Mouse (Mus musculus) erythroblast, adult 5-6 weeks (primary cell): ENCODE results near the gene Arfip1. TPM values are rescaled to one million over a fixed set of nuclear protein-coding genes. Genes with fewer than 3 reads are reported as not detected.
A peak's percentile ranks its signal among the peaks of the same experiment; 100 is the strongest.

Source experiments
- ATAC-seq: replicated peaks from 2 replicates; pipeline ENCODE4 v1.8.0; 2016; ENCODE audit warnings: moderate number of reproducible peaks, mild to moderate bottlenecking, moderate TSS enrichment, inconsistent platforms; ENCODE audit not compliant: poor library complexity, low FRiP score, severe bottlenecking
- total RNA-seq, 2 experiments: library from RNA; stranded (forward) in 1 of 2; stranded (reverse) in 1 of 2; fragments of 150-400 nt in 1 of 2; fragments of 200-764, 138-1000 nt in 1 of 2; gene quantifications; 2 replicates each; pipeline versions ENCODE4 v1.2.3 to v1.2.4; 2015 to 2017; ENCODE audit warnings: low replicate concordance in 2 of 2

The Arfip1 gene
- total RNA-seq, 2 experiments from 2014 or later, result 7.4 to 12.9 TPM

DNA sequence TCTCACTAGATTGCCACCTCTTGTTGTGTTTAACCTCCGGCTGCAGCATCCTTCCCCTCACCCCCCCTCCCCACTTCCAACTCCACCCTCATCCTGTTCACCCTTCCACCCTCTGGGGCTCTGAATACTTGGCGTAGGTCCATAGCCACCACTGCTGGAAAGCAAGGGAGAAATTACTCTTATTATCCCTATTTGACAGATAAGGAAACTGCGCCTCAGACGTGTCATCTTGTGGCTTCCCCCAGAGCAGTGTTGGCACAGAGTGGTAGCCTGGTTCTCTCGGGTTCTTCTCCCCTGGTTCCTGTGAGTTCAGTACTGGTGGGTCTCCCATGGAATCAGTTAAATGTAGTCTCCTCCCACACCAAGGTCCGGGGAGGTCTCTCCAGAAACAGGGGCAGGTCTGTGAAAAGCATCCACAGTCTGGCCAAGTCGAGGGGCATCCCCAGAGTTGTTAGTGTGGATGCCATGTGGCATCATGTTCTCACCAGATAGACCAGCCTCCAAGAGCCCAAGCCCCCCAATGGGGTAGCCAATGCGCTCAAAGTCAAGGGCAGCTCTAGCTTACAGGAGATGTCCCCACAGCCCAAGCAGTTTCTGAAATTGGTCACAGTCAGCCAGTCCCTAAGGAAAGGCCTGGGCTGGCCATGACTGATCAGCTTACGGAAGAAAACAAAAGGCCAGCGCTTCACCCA lies 114.9 kb downstream of the Arfip1 start:
- ATAC-seq, result no peak

DNA sequence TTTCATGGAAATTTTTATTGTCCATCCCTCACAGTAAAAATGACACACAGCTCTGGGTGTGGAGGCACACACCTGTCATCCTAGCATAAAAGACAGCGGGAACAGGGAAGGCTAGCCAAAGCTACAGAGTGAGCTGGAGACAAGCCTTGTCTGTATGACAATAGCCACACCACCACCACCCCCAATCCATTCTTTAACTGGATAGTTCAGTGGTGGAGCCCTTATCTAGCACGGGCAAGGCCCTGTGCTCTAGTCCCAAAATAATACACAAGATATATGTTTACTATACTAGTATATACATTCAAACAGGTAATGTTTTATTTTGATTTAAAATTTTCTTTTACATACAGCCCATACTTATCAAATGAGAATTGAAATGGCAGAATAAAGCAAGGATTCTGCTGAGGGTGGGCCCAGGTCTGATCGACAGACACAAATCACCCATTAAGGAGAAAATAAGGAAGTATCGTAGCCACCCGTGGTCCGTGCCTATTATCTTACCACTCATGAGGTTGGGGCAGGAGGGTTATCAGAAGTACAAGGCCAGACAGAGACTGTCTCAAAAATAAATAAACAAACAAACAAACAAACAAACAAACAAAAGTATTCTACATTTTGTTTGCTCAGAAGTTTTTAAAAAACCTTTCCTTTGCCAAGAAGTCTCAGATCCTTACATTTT lies 116.5 kb downstream of the Arfip1 start:
- no peak for ATAC-seq

DNA sequence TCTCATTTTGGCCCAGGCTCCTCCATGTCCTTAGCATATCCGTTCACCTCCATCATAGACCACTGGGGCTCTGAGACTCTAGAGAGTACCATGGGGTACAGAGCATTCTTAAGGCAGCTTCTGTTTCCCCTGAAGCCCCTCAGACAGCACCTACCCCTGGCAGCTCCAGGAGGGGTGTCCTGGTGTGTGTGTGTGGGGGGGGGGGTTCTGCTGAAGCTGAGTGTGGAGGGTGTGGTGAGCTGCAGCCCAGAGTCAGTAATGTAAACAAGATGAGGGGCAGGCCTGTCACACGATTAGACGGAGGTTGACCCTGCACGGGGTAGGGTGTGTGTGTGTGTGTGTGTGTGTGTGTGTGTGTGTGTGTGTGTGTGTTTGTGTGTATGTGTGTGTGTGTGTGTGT lies 120.7 kb downstream of the Arfip1 start:
- ATAC-seq, result peak; percentile 58

DNA sequence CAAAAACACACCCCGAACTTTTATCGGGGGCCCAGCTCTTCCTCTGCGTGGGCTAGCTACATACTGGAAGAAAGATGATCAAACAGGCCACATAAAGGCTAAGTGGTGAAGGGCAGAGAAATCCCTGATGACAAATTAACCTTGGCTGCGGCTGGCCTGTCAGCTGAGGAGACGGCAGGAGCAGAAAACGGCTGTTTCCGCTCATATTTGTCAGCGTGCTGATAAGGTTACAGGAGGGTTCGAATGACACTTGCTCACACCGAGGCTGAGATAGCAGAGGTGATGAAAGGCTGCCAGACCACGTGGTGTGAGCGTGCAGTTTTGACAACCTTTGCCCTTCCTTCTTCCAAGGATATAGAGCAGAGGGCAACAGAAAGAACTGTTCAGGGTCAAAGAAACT lies 121.5 kb downstream of the Arfip1 start:
- ATAC-seq, result peak; percentile 80

DNA sequence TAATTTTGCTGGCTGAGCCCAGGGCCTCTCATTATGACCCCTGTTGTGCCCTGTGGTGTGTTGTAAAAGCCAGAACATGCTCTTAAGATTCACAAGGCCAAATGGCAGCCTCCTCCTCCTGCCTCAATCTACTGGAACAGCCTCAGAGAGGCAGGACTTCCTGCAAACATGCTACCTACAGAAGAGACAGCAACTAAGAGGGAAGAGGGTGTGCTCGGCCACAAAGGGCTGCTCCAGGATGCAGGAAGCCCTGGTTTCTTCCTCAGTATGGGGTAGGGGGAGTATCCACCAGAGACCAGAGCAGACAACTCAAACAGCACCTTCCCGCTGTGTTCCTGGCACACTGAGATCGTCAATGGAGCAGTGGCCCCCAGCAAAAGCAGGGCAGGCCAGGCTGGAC lies 121.9 kb downstream of the Arfip1 start:
- ATAC-seq, result no peak

DNA sequence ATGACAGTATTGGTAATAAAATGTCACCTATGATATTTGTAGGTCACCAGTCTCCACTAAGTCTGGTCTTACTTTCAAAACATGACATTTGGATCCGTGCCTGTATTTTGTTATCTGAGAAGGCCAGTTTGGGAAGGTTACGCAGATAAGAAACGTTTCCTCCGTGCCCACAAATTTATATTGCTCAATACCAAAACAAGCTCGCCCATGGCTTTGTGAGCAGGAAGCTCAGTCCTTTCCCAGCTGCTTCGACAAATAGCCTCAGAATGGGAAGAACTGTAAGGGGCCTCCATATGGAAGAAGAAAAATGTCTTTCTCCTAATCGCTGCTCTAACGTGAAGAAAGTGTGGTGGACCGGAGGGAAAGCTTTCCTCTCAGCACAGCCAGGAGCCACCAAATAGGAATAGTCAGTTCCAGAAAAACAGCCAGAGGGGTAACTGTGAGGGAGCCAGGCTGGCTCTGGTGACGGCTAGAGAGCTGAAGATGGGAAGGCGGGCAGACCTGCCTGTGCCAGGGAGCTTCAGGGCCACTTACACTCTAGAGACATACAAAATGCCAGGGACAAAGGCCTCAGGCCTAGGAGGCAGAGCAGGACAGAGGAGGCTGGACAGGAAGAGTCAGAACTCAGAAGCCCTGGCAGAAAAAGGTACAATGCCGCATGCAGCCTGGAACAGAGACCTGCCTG lies 126.5 kb downstream of the Arfip1 start:
- peak; percentile 78 for ATAC-seq

DNA sequence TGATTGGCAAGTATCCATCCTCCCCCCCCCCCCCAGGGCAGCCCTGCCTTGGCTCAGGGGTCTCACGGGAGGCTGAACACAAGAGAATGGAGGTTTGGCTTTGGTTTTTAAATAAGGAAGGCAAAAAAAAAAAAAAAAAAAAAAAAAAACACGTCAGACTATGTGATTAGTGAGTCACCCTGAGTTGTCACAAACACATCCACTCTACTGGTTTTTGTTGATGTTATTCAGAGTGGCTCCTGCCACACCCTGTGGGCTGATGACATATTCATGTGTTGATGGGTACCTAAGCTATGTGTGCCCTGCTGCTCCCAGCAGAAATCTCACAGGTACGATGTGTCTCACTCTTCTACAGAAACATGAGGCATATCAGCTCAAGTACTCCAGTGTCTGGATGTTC lies 131.8 kb downstream of the Arfip1 start:
- peak; percentile 48 for ATAC-seq

DNA sequence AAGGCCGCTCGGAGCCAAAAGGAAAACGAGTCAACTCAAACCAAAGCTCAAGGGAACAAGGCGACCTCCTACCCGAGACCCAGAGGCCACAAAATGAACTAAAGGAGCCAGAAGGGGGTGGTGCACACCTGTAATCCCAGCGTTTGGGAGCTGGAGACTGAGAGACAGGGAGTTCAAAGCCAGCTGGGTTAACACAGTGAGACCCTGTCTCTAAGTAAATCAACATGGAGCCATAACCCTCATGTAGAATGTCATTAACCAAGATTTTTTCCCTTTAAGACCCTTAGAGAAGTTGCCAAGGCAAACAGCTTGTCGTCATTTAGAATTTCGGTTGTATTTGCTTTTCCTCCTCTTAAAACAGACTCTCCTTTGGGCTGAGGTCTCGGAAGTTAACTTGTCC lies 133.4 kb downstream of the Arfip1 start:
- no peak for ATAC-seq

DNA sequence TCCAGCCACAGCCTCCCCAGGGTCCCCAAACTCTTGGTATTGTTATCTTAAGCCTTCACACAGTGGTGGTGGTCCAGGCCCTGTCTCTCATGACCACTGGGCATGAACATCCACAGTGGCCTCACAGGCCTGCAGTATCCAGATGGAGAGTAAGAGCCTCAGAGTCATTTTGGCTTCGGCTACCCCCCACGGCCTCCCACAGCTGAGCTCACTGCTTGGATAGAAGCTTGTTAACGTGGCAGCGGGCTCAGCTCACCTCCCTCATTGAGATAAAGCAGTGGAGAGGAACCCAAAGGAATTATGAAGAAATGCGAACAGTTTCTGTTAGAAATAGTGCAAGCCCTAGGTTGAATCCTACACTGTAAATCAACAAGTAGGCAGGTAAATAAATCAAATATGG lies 134.6 kb downstream of the Arfip1 start:
- no peak for ATAC-seq

Other genes starting within 250 kb of the Arfip1 start
- 1,003 and 1,359 TPM in 2 replicates for gene Fhdc1, start 102.2 kb downstream of the Arfip1 start, total RNA-seq (2015; ENCODE audit: low replicate concordance)
- 527 and 596 TPM in 2 replicates for gene Fhdc1, start 102.2 kb downstream of the Arfip1 start, total RNA-seq (2017; ENCODE audit: low replicate concordance)
- gene Tigd4, start 10.9 kb upstream of the Arfip1 start, total RNA-seq (2015; ENCODE audit: low replicate concordance), result not detected in 2 replicates
- not detected in 2 replicates for gene Tigd4, start 10.9 kb upstream of the Arfip1 start, total RNA-seq (2017; ENCODE audit: low replicate concordance)
- 16.9 and 17.3 TPM in 2 replicates for gene Tmem154, start 83.6 kb upstream of the Arfip1 start, total RNA-seq (2015; ENCODE audit: low replicate concordance)
- gene Tmem154, start 83.6 kb upstream of the Arfip1 start, total RNA-seq (2017; ENCODE audit: low replicate concordance), result 9.0 and 18.1 TPM in 2 replicates
- 0.77 and 4.8 TPM in 2 replicates for gene Fbxw7, start 232.6 kb upstream of the Arfip1 start, total RNA-seq (2015; ENCODE audit: low replicate concordance)
- gene Fbxw7, start 232.6 kb upstream of the Arfip1 start, total RNA-seq (2017; ENCODE audit: low replicate concordance), result 7.5 and 8.4 TPM in 2 replicates